Mouse (Mus musculus) kidney, adult 2 months (tissue): Measurements from ENCODE around the gene Vamp2.

ENCODE experiments used
- CTCF ChIP-seq: fragments of 200-500 bp; conservative IDR thresholded peaks from 2 replicates; pipeline ENCODE4 v1.5.1; 2011; ENCODE audit warnings: low read depth, mild to moderate bottlenecking, control low read depth, low read length, moderate library complexity, mixed read lengths; ENCODE audit not compliant: insufficient read depth, insufficient read length
- POLR2A ChIP-seq: fragments of 200-500 bp; IDR thresholded peaks from one replicate; pipeline ENCODE4 v1.6.1; 2011; ENCODE audit warnings: low read depth, low read length, control low read depth

DNA sequence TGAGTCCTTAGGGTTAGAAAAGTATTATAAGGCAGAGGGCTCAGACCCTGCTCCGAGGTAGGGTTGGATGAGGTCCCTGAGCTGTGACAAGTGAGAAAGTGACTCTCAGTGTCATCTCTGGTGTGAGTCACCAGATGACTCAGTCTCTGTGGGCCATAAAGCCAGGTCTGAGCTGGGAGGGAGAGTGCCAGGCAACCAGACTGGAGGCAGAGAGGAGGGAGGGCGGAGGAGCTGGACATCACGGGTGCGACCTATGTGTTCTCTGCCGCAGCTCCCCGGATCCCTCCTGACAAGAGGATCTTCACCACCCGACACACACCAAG, 14.1 kb downstream of the Vamp2 start:
- no peak for TF ChIP-seq POLR2A
- TF ChIP-seq CTCF, result no peak
